Mouse (Mus musculus) bone marrow macrophage, adult 2 months (primary cell): ENCODE results near the gene Nsun7.

ENCODE experiments used
- CTCF ChIP-seq: IDR thresholded peaks from 2 replicates; pipeline ENCODE4 v1.5.1; 2012; ENCODE audit warnings: low read depth, mild to moderate bottlenecking, low read length, moderate library complexity
- POLR2A ChIP-seq: IDR thresholded peaks from 2 replicates; pipeline ENCODE4 v1.6.1; 2012; ENCODE audit warnings: mild to moderate bottlenecking, low read depth, low read length, borderline replicate concordance

DNA sequence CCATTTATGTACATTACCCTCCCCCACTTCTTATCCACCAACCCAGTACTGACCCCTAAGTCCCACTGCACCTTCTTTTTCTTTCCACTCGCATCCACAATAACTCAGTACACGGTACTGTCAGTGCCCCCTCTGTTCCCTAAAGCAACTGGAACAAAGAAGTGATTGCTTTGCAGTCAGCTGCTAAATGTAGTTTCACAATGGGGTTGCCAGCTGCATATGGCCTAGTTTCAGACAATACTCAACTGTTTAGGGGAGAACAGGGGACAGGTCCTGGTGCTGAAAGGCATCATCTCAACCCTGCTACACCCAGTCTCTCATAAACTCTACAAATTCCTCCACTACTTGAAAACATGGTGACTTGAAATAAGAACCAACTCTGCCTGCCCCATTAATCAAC lies 11.4 kb downstream of the Nsun7 start:
- no peak for TF ChIP-seq CTCF
- no peak for TF ChIP-seq POLR2A
